Mouse (Mus musculus) embryonic fibroblast, embryonic 13.5 days (primary cell): ENCODE data around the gene Yrdc.

Experiments used
- CTCF ChIP-seq: IDR thresholded peaks from 2 replicates; pipeline ENCODE4 v1.5.1; 2011; ENCODE audit warnings: mild to moderate bottlenecking, control low read depth, low read length, moderate library complexity, borderline replicate concordance; ENCODE audit not compliant: insufficient read depth
- POLR2A ChIP-seq: IDR thresholded peaks from 2 replicates; pipeline ENCODE4 v1.6.1; 2011; ENCODE audit warnings: low read depth, mild to moderate bottlenecking, control low read depth, low read length, moderate library complexity

DNA sequence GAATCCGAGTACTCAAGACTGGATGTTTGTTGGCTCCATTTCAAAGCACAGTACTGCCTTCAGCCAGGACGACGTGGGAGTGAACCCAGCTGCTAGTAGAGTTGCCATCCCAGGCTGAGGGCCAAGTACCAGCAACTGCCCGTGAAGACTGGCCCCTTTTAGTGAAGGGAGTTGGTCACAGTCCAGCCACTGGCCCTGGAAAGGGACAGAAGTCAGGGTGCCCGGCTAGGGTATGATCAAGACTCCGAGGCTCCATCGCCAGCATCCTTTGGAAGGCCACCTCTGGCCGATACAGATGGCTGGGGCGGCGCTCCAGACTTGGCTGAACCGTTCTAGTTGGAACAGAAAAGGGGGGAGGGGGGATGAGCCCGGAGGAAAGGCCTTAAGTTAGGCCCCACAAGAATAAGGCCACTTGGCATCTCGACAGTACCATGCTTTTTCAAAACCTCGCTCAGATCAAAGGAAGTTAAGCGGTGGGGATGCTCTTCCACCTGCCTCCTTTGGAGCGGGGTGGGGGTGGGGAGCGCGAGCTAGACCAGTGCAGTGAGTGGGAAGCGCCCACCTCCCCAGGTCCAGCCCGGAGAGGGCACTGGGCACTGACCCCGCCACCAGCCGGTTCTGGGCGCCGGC is 733 bp upstream of the Yrdc start:
- TF ChIP-seq CTCF (no peak), POLR2A (peak; percentile 55)
